Mouse (Mus musculus) hindbrain, embryonic 13.5 days (tissue): ENCODE data around the gene Nim1k. TPM values are rescaled to one million over a fixed set of nuclear protein-coding genes. Genes with fewer than 3 reads are reported as not detected.

Experiments used
- polyA plus RNA-seq: library from polyadenylated mRNA; unstranded; fragments of >200 nt; fragmentation: Nextera tagmentation; extraction: Ambion mirVana; gene quantifications from 2 replicates; pipeline ENCODE4 v1.2.1, GENCODE M21; 2015

Gene Nim1k
- polyA plus RNA-seq, 1 experiment from 2014 or later: 3.7 TPM

Other genes starting within 250 kb of the Nim1k start
- gene Ccl28, start 132.1 kb downstream of the Nim1k start, polyA plus RNA-seq: 0.30 and 0.49 TPM in 2 replicates
- gene Hmgcs1, start 65.5 kb downstream of the Nim1k start, polyA plus RNA-seq: 423 and 434 TPM in 2 replicates
- gene Zfp131, start 35.0 kb upstream of the Nim1k start, polyA plus RNA-seq: 38.2 and 39.9 TPM in 2 replicates
- gene AF067063, start 74.3 kb upstream of the Nim1k start, polyA plus RNA-seq: not detected in 2 replicates
- not detected in 2 replicates for gene D13Ertd608e, start 80.1 kb upstream of the Nim1k start, polyA plus RNA-seq
- gene Tcstv1, start 138.9 kb upstream of the Nim1k start, polyA plus RNA-seq: not detected in 2 replicates
- not detected in 2 replicates for gene Gm21761, start 173.4 kb upstream of the Nim1k start, polyA plus RNA-seq
- not detected in 2 replicates for gene B020031M17Rik, start 194.9 kb upstream of the Nim1k start, polyA plus RNA-seq